Mouse (Mus musculus): ENCODE data around the gene Cap2.

- TF ChIP-seq CTCF (IDR thresholded peaks at IDR 0.05; ENCODE audit: low read depth, low read length) (no peak), POLR2A (IDR thresholded peaks at IDR 0.05; ENCODE audit: borderline replicate concordance, low read depth, low read length) (no peak)
Measured at GRCm38 (mm10) chr13:46634133-46634488, 132.5 kb downstream of the Cap2 start.

Measured in bone marrow macrophage, adult 2 months (primary cell).